Mouse (Mus musculus): ENCODE measurements at regions not wholly inside any gene's neighbourhood (a gene's known extent, or its start where the extent isn't known, plus 50 kb on each side); places are given as distances from the start of the nearest gene placed in this dataset.

DNA sequence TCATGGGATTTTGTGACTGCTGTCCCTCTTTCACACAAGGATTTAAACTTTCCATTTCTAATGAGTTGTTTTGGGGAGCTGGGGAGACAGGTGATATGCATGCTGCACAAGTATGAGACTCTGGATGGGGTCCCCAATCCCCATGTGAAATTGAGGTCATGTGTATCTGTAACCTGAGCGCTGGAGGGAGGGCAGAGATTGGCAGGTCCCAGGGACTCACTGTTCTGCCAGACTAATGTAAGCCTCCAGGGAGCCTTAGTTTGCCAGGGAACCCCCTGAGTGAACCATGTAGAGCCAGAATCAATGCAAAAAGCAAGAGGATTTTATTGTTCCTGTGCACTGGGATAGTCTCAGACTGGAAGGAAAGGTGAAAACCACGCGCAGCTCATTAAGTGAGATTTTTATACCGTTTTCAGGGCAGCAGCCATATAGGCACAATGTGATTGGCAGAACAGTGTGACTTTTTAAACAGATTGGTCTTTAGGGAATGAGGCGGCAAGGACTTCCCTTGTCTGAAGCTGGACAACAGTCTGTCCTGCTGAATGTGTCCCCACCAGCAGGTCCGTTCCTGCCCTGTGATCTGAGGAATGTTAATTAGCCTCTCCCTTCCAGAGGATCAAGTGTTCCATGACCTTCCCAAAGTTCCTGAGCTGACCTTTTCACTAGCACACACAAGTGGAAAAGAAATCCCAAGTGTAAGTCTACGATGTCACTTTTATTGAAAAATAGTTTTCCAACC, 59.9 kb upstream of the Oxgr1 start:
- Histone ChIP-seq H3K4me3 (ENCODE audit: low read depth, low read length) (no peak overlapping the region), H3K4me1 (ENCODE audit: control insufficient read depth, insufficient read depth, low read length) (no peaks in the 10 kb centered on the region), H3K4me2 (ENCODE audit: low read depth, low read length) (no peak overlapping the region), H3K9me3 (ENCODE audit: control insufficient read depth, low read length) (peaks cover 23% of the 10 kb centered on the region), H3K27ac (replicated peaks; ENCODE audit: low read depth, low read length) (no peak overlapping the region), H3K36me3 (ENCODE audit: control insufficient read depth, insufficient read depth, low read length) (no peaks in the 10 kb centered on the region), H3K9ac (ENCODE audit: low read depth, low read length) (no peak overlapping the region), H3K27me3 (replicated peaks; ENCODE audit: control insufficient read depth, insufficient read depth, low read length) (no peaks in the 10 kb centered on the region)
- no peak for ATAC-seq (ENCODE audit: low read depth)
- 46% methylated on average over 7 of the region's 7 CpGs for WGBS
- DNase-seq (ENCODE audit: low spot score) = no peak

DNA sequence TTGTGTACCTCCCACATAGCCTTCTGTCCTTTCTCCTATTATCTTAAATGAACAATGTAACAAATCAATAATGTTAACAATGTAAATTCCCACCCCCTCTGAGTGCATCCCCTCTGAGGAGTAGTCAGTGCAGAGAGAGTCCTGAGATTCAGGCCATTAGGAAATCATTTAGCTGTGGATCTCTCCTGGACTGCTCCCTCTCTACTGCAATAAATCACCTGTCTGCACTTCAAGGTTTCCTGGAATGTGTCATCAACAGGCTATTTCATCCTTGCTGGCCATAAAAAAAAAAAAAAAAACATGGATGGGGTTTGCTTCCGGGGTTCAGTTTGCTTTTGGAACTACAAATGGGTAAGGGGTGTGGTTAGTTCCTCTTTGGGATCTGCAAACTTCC, 60.5 kb upstream of the Oxgr1 start:
- no peak overlapping the region for H3K4me3 ChIP-seq (ENCODE audit: low read depth, low read length)
- H3K9me3 ChIP-seq (ENCODE audit: control insufficient read depth, low read length) = peaks cover 23% of the 10 kb centered on the region
- no peak overlapping the region for H3K9ac ChIP-seq (ENCODE audit: low read depth, low read length)
- H3K4me1 ChIP-seq (ENCODE audit: control insufficient read depth, insufficient read depth, low read length) = no peaks in the 10 kb centered on the region
- no peaks in the 10 kb centered on the region for H3K27me3 ChIP-seq (replicated peaks; ENCODE audit: control insufficient read depth, insufficient read depth, low read length)
- whole genome bisulfite sequencing = 31% methylated on average over 1 of the region's 1 CpGs
- H3K4me2 ChIP-seq (ENCODE audit: low read depth, low read length) = no peak overlapping the region
- ATAC-seq (ENCODE audit: low read depth) (no peak), DNase-seq (ENCODE audit: low spot score) (no peak)
- no peak overlapping the region for H3K27ac ChIP-seq (replicated peaks; ENCODE audit: low read depth, low read length)
- H3K36me3 ChIP-seq (ENCODE audit: control insufficient read depth, insufficient read depth, low read length) = no peaks in the 10 kb centered on the region

DNA sequence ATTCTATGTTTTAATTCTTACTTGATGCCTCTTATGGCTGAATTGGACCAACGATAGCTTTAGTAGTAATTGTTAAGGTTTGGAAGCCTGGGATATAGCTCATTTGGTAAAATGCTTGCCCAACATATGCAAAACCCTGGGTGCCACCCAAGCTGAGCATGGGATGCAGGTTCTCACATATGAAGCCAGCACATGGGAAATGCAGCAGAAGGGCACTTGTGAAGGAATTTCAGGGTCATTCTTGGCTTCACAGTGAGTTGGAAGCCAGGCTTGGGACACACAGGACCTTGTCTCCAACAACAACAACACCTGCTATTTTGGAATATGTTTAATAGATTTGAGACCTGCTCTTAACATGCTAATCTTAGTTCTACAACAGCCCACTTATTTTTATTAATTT, 67.6 kb upstream of the Oxgr1 start:
- Histone ChIP-seq H3K27ac (replicated peaks; ENCODE audit: low read depth, low read length) (no peak overlapping the region), H3K36me3 (ENCODE audit: control insufficient read depth, insufficient read depth, low read length) (no peaks in the 10 kb centered on the region)
- WGBS = 97% methylated on average over 1 of the region's 1 CpGs

DNA sequence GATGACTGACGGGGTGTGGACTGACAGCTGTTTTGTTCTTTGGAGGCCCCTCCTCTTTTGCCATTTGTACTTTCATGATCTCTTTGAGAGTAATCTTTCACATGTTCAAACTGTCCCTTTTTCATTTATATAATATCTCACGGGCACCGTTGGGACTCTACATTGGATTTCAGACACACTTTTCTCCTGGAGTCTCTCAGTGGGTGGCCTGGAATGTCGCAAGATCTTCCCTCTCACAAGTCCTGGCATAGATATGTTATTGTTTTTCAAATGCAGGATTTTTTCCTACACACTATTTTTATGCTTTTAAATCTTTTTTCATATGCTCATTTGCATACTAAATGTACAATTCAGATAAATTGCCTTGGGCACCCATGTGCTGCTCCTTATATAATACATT, 71.1 kb upstream of the Oxgr1 start:
- DNase-seq (ENCODE audit: low spot score) (no peak), ATAC-seq (ENCODE audit: low read depth) (no peak)
- Histone ChIP-seq H3K4me1 (ENCODE audit: control insufficient read depth, insufficient read depth, low read length) (no peaks in the 10 kb centered on the region), H3K27ac (replicated peaks; ENCODE audit: low read depth, low read length) (no peak overlapping the region), H3K9ac (ENCODE audit: low read depth, low read length) (no peak overlapping the region), H3K27me3 (replicated peaks; ENCODE audit: control insufficient read depth, insufficient read depth, low read length) (no peaks in the 10 kb centered on the region), H3K36me3 (ENCODE audit: control insufficient read depth, insufficient read depth, low read length) (no peaks in the 10 kb centered on the region), H3K4me3 (ENCODE audit: low read depth, low read length) (no peak overlapping the region), H3K4me2 (ENCODE audit: low read depth, low read length) (no peak overlapping the region), H3K9me3 (ENCODE audit: control insufficient read depth, low read length) (no peaks in the 10 kb centered on the region)
- WGBS = 72% methylated on average over 4 of the region's 4 CpGs

More for the DNA sequence above, 67.6 kb upstream of the Oxgr1 start:
- Histone ChIP-seq H3K4me2 (ENCODE audit: low read depth, low read length) (no peak overlapping the region), H3K9ac (ENCODE audit: low read depth, low read length) (no peak overlapping the region), H3K9me3 (ENCODE audit: control insufficient read depth, low read length) (peaks cover 6% of the 10 kb centered on the region), H3K4me3 (ENCODE audit: low read depth, low read length) (no peak overlapping the region), H3K27me3 (replicated peaks; ENCODE audit: control insufficient read depth, insufficient read depth, low read length) (no peaks in the 10 kb centered on the region), H3K4me1 (ENCODE audit: control insufficient read depth, insufficient read depth, low read length) (no peaks in the 10 kb centered on the region)
- ATAC-seq (ENCODE audit: low read depth) (no peak), DNase-seq (ENCODE audit: low spot score) (no peak)

DNA sequence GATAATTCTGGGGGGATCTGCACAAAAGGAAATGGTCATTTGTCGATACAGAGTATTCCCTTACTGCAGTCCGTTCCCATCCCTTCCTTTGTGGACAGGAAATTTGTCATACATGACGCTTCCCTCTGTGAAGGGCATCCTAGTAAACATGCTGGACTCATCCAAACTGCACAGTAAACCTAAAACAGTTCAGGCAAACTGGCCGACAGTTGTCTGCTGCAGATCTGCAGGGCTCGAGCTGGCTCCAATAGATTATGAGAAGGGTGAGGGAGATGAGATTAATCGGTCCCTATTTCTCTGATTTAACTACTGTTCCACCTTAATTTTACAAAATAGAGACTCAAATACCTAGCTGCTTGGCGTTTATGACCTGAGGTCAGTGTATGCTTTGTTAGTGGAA, 76.3 kb upstream of the Oxgr1 start:
- Histone ChIP-seq H3K9me3 (ENCODE audit: control insufficient read depth, low read length) (no peaks in the 10 kb centered on the region), H3K4me3 (ENCODE audit: low read depth, low read length) (no peak overlapping the region), H3K36me3 (ENCODE audit: control insufficient read depth, insufficient read depth, low read length) (no peaks in the 10 kb centered on the region), H3K4me1 (ENCODE audit: control insufficient read depth, insufficient read depth, low read length) (no peaks in the 10 kb centered on the region), H3K27ac (replicated peaks; ENCODE audit: low read depth, low read length) (no peak overlapping the region), H3K27me3 (replicated peaks; ENCODE audit: control insufficient read depth, insufficient read depth, low read length) (no peaks in the 10 kb centered on the region), H3K4me2 (ENCODE audit: low read depth, low read length) (no peak overlapping the region), H3K9ac (ENCODE audit: low read depth, low read length) (no peak overlapping the region)
- no peak for ATAC-seq (ENCODE audit: low read depth)
- WGBS = 89% methylated on average over 7 of the region's 7 CpGs
- DNase-seq (ENCODE audit: low spot score) = no peak

DNA sequence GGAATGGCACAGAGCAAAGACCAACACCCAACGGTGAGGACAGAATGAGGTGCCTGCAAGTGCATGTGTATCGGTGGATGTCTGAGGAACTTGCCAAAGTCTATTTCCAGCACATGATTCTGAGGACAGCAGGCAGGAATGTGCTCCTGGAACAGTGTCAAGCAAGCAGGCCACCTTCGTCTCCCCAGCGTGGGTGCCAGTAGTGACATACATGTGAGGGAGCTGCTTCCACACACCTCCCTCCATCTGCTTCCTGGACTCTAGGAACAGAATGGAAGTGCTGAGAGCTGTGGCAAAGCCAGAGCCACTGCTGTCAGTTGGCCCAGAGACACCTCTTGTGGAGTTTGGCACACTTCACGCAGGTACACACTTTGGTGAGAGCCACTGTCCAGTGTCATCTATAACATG, 76.9 kb upstream of the Oxgr1 start:
- no peak for ATAC-seq (ENCODE audit: low read depth)
- H3K4me3 ChIP-seq (ENCODE audit: low read depth, low read length) = no peak overlapping the region
- no peak overlapping the region for H3K9ac ChIP-seq (ENCODE audit: low read depth, low read length)
- WGBS = 78% methylated on average over 5 of the region's 5 CpGs
- no peak overlapping the region for H3K4me2 ChIP-seq (ENCODE audit: low read depth, low read length)
- DNase-seq (ENCODE audit: low spot score) = no peak
- no peaks in the 10 kb centered on the region for H3K9me3 ChIP-seq (ENCODE audit: control insufficient read depth, low read length)
- no peaks in the 10 kb centered on the region for H3K36me3 ChIP-seq (ENCODE audit: control insufficient read depth, insufficient read depth, low read length)
- no peaks in the 10 kb centered on the region for H3K27me3 ChIP-seq (replicated peaks; ENCODE audit: control insufficient read depth, insufficient read depth, low read length)
- no peak overlapping the region for H3K27ac ChIP-seq (replicated peaks; ENCODE audit: low read depth, low read length)
- no peaks in the 10 kb centered on the region for H3K4me1 ChIP-seq (ENCODE audit: control insufficient read depth, insufficient read depth, low read length)

DNA sequence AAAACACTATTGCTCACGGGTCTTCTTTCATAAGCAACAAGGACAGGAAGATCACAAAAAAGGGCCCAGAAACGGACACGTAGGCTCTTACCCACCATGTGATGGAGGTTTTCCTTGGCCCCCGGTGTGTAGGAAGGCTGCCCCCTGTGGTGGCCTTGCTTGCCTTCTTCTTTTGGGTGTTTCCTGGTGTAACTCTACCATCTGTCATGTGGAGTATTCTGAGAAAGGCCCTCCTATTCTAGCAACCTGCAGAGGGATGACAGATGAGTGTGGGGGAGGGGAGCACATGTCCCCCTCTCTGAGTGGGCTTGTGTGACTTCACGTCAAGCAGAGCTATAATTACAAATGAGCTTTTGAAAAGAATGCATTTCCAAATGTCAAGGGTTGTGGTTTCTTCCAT, 77.3 kb upstream of the Oxgr1 start:
- 65% methylated on average over 5 of the region's 5 CpGs for WGBS
- Histone ChIP-seq H3K4me2 (ENCODE audit: low read depth, low read length) (no peak overlapping the region), H3K36me3 (ENCODE audit: control insufficient read depth, insufficient read depth, low read length) (no peaks in the 10 kb centered on the region), H3K4me1 (ENCODE audit: control insufficient read depth, insufficient read depth, low read length) (no peaks in the 10 kb centered on the region), H3K27me3 (replicated peaks; ENCODE audit: control insufficient read depth, insufficient read depth, low read length) (no peaks in the 10 kb centered on the region), H3K4me3 (ENCODE audit: low read depth, low read length) (no peak overlapping the region), H3K27ac (replicated peaks; ENCODE audit: low read depth, low read length) (no peak overlapping the region), H3K9ac (ENCODE audit: low read depth, low read length) (no peak overlapping the region), H3K9me3 (ENCODE audit: control insufficient read depth, low read length) (no peaks in the 10 kb centered on the region)
- DNase-seq (ENCODE audit: low spot score) (no peak), ATAC-seq (ENCODE audit: low read depth) (no peak)

DNA sequence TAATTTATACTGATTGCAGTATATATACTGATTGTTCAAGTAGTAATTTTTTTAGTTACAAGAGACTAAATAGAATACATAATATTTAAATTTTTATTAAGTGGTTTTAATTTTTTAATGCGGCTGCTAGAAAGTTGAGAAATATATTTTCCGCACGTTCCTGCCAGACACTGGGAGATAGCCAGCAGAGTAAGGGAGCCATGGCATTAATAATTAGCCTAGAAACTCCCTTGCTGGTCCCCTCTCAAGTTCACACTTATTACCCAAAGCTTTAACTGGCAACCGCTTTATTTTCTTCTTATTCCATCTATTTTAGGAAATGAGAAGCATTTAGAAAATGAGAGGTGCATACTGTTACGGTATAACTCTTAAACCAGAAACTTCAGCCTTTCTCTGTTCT, 78.0 kb upstream of the Oxgr1 start:
- no peak overlapping the region for H3K4me3 ChIP-seq (ENCODE audit: low read depth, low read length)
- DNase-seq (ENCODE audit: low spot score) (no peak), ATAC-seq (ENCODE audit: low read depth) (no peak)
- H3K27ac ChIP-seq (replicated peaks; ENCODE audit: low read depth, low read length) = no peak overlapping the region
- no peaks in the 10 kb centered on the region for H3K27me3 ChIP-seq (replicated peaks; ENCODE audit: control insufficient read depth, insufficient read depth, low read length)
- no peak overlapping the region for H3K9ac ChIP-seq (ENCODE audit: low read depth, low read length)
- WGBS = 84% methylated on average over 5 of the region's 5 CpGs
- H3K9me3 ChIP-seq (ENCODE audit: control insufficient read depth, low read length) = 0 out of 2 replicates have a peak, but pooled peaks cover under 1% of the 10 kb centered on the region
- H3K36me3 ChIP-seq (ENCODE audit: control insufficient read depth, insufficient read depth, low read length) = no peaks in the 10 kb centered on the region
- H3K4me2 ChIP-seq (ENCODE audit: low read depth, low read length) = no peak overlapping the region
- H3K4me1 ChIP-seq (ENCODE audit: control insufficient read depth, insufficient read depth, low read length) = no peaks in the 10 kb centered on the region

DNA sequence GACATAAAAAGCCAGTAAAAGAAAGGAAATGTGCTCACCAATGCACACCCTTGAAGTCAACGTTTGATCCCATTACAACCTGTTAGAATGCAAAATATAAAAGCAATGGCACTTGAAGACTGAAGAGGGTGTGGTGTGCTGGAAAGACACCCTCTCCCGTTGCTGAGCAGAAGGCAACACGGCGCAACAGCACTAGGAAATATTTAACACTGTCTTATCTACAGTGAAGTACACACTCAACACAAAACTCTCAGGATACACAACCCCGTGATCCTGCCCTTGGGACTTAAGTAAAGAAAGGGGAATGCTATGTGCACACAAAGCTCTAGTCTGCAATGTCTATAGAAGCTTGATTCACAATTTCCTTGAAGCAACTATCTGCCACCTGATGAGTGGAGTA, 83.1 kb upstream of the Oxgr1 start:
- DNase-seq (ENCODE audit: low spot score) (no peak), ATAC-seq (ENCODE audit: low read depth) (no peak)
- no peak overlapping the region for H3K9ac ChIP-seq (ENCODE audit: low read depth, low read length)
- WGBS = 84% methylated on average over 5 of the region's 5 CpGs
- H3K27me3 ChIP-seq (replicated peaks; ENCODE audit: control insufficient read depth, insufficient read depth, low read length) = no peaks in the 10 kb centered on the region
- H3K4me1 ChIP-seq (ENCODE audit: control insufficient read depth, insufficient read depth, low read length) = no peaks in the 10 kb centered on the region
- H3K9me3 ChIP-seq (ENCODE audit: control insufficient read depth, low read length) = 0 out of 2 replicates have a peak, but pooled peaks cover 3% of the 10 kb centered on the region
- no peak overlapping the region for H3K4me2 ChIP-seq (ENCODE audit: low read depth, low read length)
- no peak overlapping the region for H3K27ac ChIP-seq (replicated peaks; ENCODE audit: low read depth, low read length)
- no peak overlapping the region for H3K4me3 ChIP-seq (ENCODE audit: low read depth, low read length)
- H3K36me3 ChIP-seq (ENCODE audit: control insufficient read depth, insufficient read depth, low read length) = no peaks in the 10 kb centered on the region
